Mouse (Mus musculus): Measurements from ENCODE around the gene Fam98b.
A peak's percentile ranks its signal among the peaks of the same experiment; 100 is the strongest.

DNA sequence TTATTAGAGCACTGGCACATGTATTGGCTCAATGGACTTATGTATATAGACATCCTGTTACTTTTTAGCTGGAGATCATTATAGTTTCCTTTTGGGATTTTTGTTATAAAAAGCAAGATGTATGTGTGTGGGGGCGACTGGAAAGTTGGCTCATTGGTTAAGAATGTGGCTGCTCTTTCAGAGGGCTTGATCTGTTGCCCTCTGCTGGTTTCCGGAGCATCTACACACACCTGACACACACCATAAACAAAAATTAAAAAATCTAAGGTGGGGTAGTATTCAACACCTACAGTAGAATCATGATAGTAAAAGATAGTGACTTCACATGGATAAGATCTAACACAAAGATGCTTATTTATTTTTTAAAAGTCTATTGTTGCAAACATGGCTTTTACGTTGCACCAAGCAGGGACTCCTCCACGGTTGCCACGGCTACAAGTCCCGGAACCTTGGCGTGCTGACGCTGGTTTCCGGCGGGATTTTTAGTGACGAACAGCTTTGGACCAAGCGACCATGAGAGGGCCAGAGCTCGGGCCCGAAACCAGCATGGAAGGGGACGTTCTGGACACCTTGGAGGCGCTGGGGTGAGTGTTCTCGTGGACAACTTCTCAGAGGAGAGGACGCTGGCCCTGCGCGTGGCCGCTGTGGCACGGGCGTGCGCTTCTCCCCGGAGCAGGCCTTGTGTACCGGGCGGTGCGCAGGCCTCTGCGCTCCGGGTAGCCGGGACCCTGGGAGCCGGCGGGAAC, at the start of gene Fam98b:
- TF ChIP-seq CTCF (IDR thresholded peaks at IDR 0.05; ENCODE audit: control insufficient read depth, insufficient read depth, low read length) (peak; percentile 10; the same call in 1 of the 2 replicates), POLR2A (IDR thresholded peaks at IDR 0.05; ENCODE audit: borderline replicate concordance, control insufficient read depth, low read depth, low read length) (peak; percentile 65; the same call in 1 of the 2 replicates)

All from bone marrow, adult 2 months (tissue).